Mouse (Mus musculus) E14TG2a.4 (cell line): ENCODE measurements around the gene Klhdc7b.

Source experiments
- CTCF ChIP-seq: conservative IDR thresholded peaks from 2 replicates; pipeline ENCODE4 v1.5.1; 2014; ENCODE audit warnings: low read length
- NANOG ChIP-seq: IDR thresholded peaks from 2 replicates; pipeline ENCODE4 v1.6.1; 2014; ENCODE audit warnings: borderline replicate concordance, low read length, mixed read lengths
- POU5F1 ChIP-seq: IDR thresholded peaks from 2 replicates; pipeline ENCODE4 v1.6.1; 2014; ENCODE audit warnings: low read length, borderline replicate concordance

- TF ChIP-seq CTCF (no peak), NANOG (no peak), POU5F1 (no peak)
Observed at GRCm38 (mm10) chr15:89402471-89402870, 17.8 kb downstream of the Klhdc7b start.
